21 mouse cellular contexts compared by ENCODE assay signal in genomic region chr2:24449111-24449510, GRCm38 (mm10). TPM values are rescaled to one million over a fixed set of nuclear protein-coding genes. Genes with fewer than 3 reads are reported as not detected.
DNase-seq lines count a peak whose midpoint lies in the region; ATAC-seq and TF ChIP-seq lines count a peak whose summit lies in the region.
"Had no signal": no experiment of that assay in that cellular context is flagged by ENCODE, and none has a peak within 500 bp of the region (broad histone marks: within the 10 kb centered on the region; RNA-seq: fewer than 3 reads in every experiment).

No protein-coding gene starts in this region.

- no peaks in the 10 kb centered on the region for H3K36me3 ChIP-seq in intestine, embryonic 14.5 days (ENCODE audit: control insufficient read depth, insufficient read depth, low read length)
- H3K36me3 ChIP-seq in intestine, postnatal 0 days (ENCODE audit: control insufficient read depth, insufficient read depth): no peaks in the 10 kb centered on the region
- H3K36me3 ChIP-seq in heart, embryonic 11.5 days (ENCODE audit: control insufficient read depth, insufficient read depth, low read length): no peaks in the 10 kb centered on the region
- H3K36me3 ChIP-seq: embryonic facial prominence, embryonic 10.5 days; embryonic facial prominence, embryonic 12.5 days had no signal

- TF ChIP-seq CTCF in intestine, postnatal 0 days (IDR thresholded peaks at IDR 0.05; ENCODE audit: low read depth): no peak

- no peak overlapping the region for H3K9ac ChIP-seq in intestine, embryonic 14.5 days (ENCODE audit: low read length)
- H3K9ac ChIP-seq in intestine, postnatal 0 days (ENCODE audit: low read depth, low read length): no peak overlapping the region
- H3K9ac ChIP-seq in heart, embryonic 11.5 days (ENCODE audit: low read depth, low read length): no peak overlapping the region
- H3K9ac ChIP-seq: embryonic facial prominence, embryonic 12.5 days; forebrain, embryonic 13.5 days had no signal

- no peak overlapping the region for H3K4me3 ChIP-seq in intestine, embryonic 14.5 days (ENCODE audit: low read depth, low read length)
- H3K4me3 ChIP-seq in intestine, postnatal 0 days (ENCODE audit: low read depth, low read length): no peak overlapping the region
- H3K4me3 ChIP-seq in heart, embryonic 11.5 days (ENCODE audit: low read depth, low read length): no peak overlapping the region
- H3K4me3 ChIP-seq: embryonic facial prominence, embryonic 10.5 days; embryonic facial prominence, embryonic 12.5 days; forebrain, embryonic 13.5 days had no signal

- H3K27ac ChIP-seq in intestine, embryonic 14.5 days (ENCODE audit: low read depth): no peak overlapping the region
- no peak overlapping the region for H3K27ac ChIP-seq in intestine, postnatal 0 days (ENCODE audit: low read depth, low read length)
- no peak overlapping the region for H3K27ac ChIP-seq in heart, embryonic 11.5 days (ENCODE audit: low read depth, low read length)
- H3K27ac ChIP-seq: embryonic facial prominence, embryonic 10.5 days; embryonic facial prominence, embryonic 12.5 days; forebrain, embryonic 13.5 days had no signal

- no peaks in the 10 kb centered on the region for H3K9me3 ChIP-seq in intestine, embryonic 14.5 days (ENCODE audit: control insufficient read depth, low read length)
- no peaks in the 10 kb centered on the region for H3K9me3 ChIP-seq in intestine, postnatal 0 days (ENCODE audit: control insufficient read depth)
- no peaks in the 10 kb centered on the region for H3K9me3 ChIP-seq in heart, embryonic 11.5 days (replicated peaks; ENCODE audit: control insufficient read depth, low read length)
- H3K9me3 ChIP-seq: embryonic facial prominence, embryonic 10.5 days; embryonic facial prominence, embryonic 12.5 days; forebrain, embryonic 13.5 days had no signal

- H3K4me1 ChIP-seq in intestine, embryonic 14.5 days (replicated peaks; ENCODE audit: control insufficient read depth, insufficient read depth, low read length): no peaks in the 10 kb centered on the region
- no peaks in the 10 kb centered on the region for H3K4me1 ChIP-seq in intestine, postnatal 0 days (replicated peaks; ENCODE audit: control insufficient read depth, insufficient read depth, low read length)
- no peaks in the 10 kb centered on the region for H3K4me1 ChIP-seq in heart, embryonic 11.5 days (ENCODE audit: control insufficient read depth, insufficient read depth, low read length)
- H3K4me1 ChIP-seq: embryonic facial prominence, embryonic 10.5 days; embryonic facial prominence, embryonic 12.5 days; forebrain, embryonic 13.5 days had no signal

- ATAC-seq in intestine, embryonic 14.5 days (replicated peaks; ENCODE audit: low FRiP score, low TSS enrichment, low read depth): no peak
- ATAC-seq in intestine, postnatal 0 days: no peak
- peak; percentile 80 for ATAC-seq in megakaryocyte, adult 5-6 weeks (ENCODE audit: poor library complexity, severe bottlenecking)
- no peak for ATAC-seq in heart, embryonic 11.5 days (replicated peaks; ENCODE audit: insufficient number of reproducible peaks, low FRiP score, low TSS enrichment)
- ATAC-seq: forebrain, embryonic 13.5 days; forebrain, embryonic 16.5 days had no signal

- DNase-seq in intestine, embryonic 14.5 days (ENCODE audit: low spot score): peak; percentile 16
- no peak for DNase-seq in embryo, embryonic 11 days
- DNase-seq: adrenal gland, adult 2 months; adrenal gland, postnatal 10 days; adrenal gland, postnatal 25 days; cerebellum, adult 11 months; cerebellum, adult 18-20 months; cerebellum, adult 8-10 months; cerebellum, adult 9-11 months; cerebellum, postnatal 14 days; cerebellum, postnatal 36 days had no signal

- H3K27me3 ChIP-seq in intestine, embryonic 14.5 days (replicated peaks; ENCODE audit: control insufficient read depth, insufficient read depth, low read length): no peaks in the 10 kb centered on the region
- H3K27me3 ChIP-seq in intestine, postnatal 0 days (replicated peaks; ENCODE audit: control insufficient read depth, insufficient read depth, low read length): no peaks in the 10 kb centered on the region
- no peaks in the 10 kb centered on the region for H3K27me3 ChIP-seq in heart, embryonic 11.5 days (ENCODE audit: control insufficient read depth, insufficient read depth, low read length)
- H3K27me3 ChIP-seq: embryonic facial prominence, embryonic 12.5 days had no signal

- WGBS in intestine, embryonic 14.5 days: 73% methylated on average over 4 of the region's 4 CpGs
- 74% methylated on average over 4 of the region's 4 CpGs for WGBS in intestine, postnatal 0 days
- WGBS in heart, embryonic 11.5 days (ENCODE audit: insufficient replicate concordance): 65% methylated on average over 4 of the region's 4 CpGs

- no peak overlapping the region for H3K4me2 ChIP-seq in intestine, embryonic 14.5 days (ENCODE audit: low read length)
- no peak overlapping the region for H3K4me2 ChIP-seq in intestine, postnatal 0 days (replicated peaks; ENCODE audit: low read depth)
- H3K4me2 ChIP-seq in heart, embryonic 11.5 days: no peak overlapping the region
- H3K4me2 ChIP-seq: embryonic facial prominence, embryonic 12.5 days; forebrain, embryonic 13.5 days had no signal

RNA-seq across cellular contexts. Expression of gene Pax8, which starts 26.3 kb away (rescaled TPM):
- polyA plus RNA-seq in intestine, embryonic 14.5 days (2014; fragmentation: Nextera tagmentation; extraction: Ambion mirVana): 0.22 and 0.44 TPM in 2 replicates
- polyA plus RNA-seq in intestine, postnatal 0 days (2015; fragmentation: Nextera tagmentation; extraction: Ambion mirVana): 0.52 and 0.64 TPM in 2 replicates
- 0.52 and 2.4 TPM in 2 replicates for total RNA-seq in megakaryocyte, adult 5-6 weeks (2015)
- total RNA-seq in megakaryocyte, adult 5-6 weeks (2017): 0.24 and 0.48 TPM in 2 replicates
- 0.27 TPM in 1 of 2 replicates, not detected in the other for polyA plus RNA-seq in heart, embryonic 11.5 days (2014; fragmentation: Nextera tagmentation; extraction: Ambion mirVana)
- total RNA-seq: adrenal gland, adult 2 months; adrenal gland, postnatal 10 days; adrenal gland, postnatal 25 days; common myeloid progenitor, adult 5-6 weeks; MEL had no signal
- polyA plus RNA-seq: adrenal gland, adult 2 months; C2C12 had no signal
